Mouse (Mus musculus) common myeloid progenitor, adult 5-6 weeks (primary cell): ENCODE measurements at regions not wholly inside any gene's neighbourhood (a gene's known extent, or its start where the extent isn't known, plus 50 kb on each side); places are given as distances from the start of the nearest gene placed in this dataset.
A peak's percentile ranks its signal among the peaks of the same experiment; 100 is the strongest.

Experiments
- ATAC-seq: replicated peaks from 2 replicates; pipeline ENCODE4 v1.8.0; 2016; ENCODE audit warnings: low read depth, mild to moderate bottlenecking, moderate TSS enrichment, inconsistent platforms; ENCODE audit not compliant: poor library complexity, severe bottlenecking

- ATAC-seq, result peak; percentile 52; the same call in 1 of the 2 replicates
Measured at GRCm38 (mm10) chr1:186182498-186183203, 65.5 kb upstream of the Lyplal1 start.

DNA sequence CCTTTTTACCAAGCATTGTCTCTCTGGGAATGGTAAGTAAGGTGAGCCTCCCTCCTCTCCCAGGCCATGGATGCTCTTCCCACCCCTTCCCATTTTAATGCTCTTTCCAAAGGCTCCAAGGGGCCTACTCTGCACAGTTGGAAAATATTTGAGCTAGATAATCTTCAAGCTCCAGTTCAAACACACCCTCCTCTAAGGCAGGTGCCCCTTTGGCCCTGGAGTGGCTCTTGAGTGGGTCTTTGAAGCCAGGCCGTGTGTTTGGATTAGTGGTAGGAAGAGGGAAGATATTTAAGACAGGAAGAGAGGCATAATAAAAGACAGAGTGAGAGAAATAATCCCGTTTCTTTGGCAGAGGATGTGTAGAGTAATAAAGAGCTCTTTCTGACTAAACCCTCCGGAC is 59.9 kb upstream of the Lyplal1 start:
- no peak for ATAC-seq

DNA sequence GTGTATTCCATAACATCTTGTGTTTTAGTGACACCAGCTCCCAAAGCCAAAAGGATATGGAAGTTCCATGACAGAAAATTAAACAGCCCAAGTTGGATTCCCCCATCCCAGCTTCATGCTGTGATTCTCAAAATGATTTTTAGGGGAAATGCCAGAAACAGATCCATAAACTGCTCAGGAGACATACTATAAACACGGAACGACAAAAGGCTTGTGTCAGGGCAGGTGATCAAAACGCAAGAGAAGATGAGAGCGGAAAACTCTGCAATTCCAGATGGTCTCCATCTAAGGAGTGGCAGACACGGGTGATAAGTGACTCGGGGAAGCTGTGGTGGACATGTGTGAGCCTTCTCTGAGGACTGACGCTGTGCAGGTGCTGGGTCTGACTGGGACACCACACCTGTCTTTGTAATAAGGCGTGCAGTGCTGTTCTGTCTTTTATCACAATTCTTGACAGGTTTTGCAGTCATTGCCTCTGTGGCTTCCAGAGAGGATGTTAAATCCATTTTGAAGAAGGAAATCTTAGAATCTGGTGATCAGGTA is 56.4 kb upstream of the Lyplal1 start:
- ATAC-seq, result no peak

- no peak for ATAC-seq
Measured at GRCm38 (mm10) chr1:186171691-186172090, 54.6 kb upstream of the Lyplal1 start.
